Mouse (Mus musculus): ENCODE results near the gene Rtp1. TPM values are rescaled to one million over a fixed set of nuclear protein-coding genes. Genes with fewer than 3 reads are reported as not detected.
A peak's percentile ranks its signal among the peaks of the same experiment; 100 is the strongest.

Rtp1 gene
- polyA plus RNA-seq (2014; fragmentation: Nextera tagmentation; extraction: Ambion mirVana), result not detected in 2 replicates

GRCm38 (mm10) chr16:23428647-23429319, at the start of gene Rtp1:
TSS of gene Rtp1 (plus strand) at chr16:23429133.
- no peaks in the 10 kb centered on the region for H3K4me1 ChIP-seq (ENCODE audit: control insufficient read depth, insufficient read depth, low read length)
- no peaks in the 10 kb centered on the region for H3K27me3 ChIP-seq (ENCODE audit: control insufficient read depth, insufficient read depth, low read length)
- H3K4me3 ChIP-seq (replicated peaks; ENCODE audit: low read depth, low read length), result no peak within 1 kb of the TSS
- H3K36me3 ChIP-seq (ENCODE audit: control insufficient read depth, insufficient read depth, low read length), result no peaks in the 10 kb centered on the region
- no peak within 1 kb of the TSS for H3K4me2 ChIP-seq (ENCODE audit: low read length)
- ATAC-seq (ENCODE audit: low FRiP score, low TSS enrichment) (no peak), DNase-seq (no peak)
- no peak within 1 kb of the TSS for H3K9ac ChIP-seq (replicated peaks; ENCODE audit: low read length)
- H3K9me3 ChIP-seq (ENCODE audit: control insufficient read depth, low read length), result no peaks in the 10 kb centered on the region
- 83% methylated on average over 7 of the region's 7 CpGs for WGBS
- H3K27ac ChIP-seq (replicated peaks; ENCODE audit: low read depth, low read length), result no peak within 1 kb of the TSS

DNA sequence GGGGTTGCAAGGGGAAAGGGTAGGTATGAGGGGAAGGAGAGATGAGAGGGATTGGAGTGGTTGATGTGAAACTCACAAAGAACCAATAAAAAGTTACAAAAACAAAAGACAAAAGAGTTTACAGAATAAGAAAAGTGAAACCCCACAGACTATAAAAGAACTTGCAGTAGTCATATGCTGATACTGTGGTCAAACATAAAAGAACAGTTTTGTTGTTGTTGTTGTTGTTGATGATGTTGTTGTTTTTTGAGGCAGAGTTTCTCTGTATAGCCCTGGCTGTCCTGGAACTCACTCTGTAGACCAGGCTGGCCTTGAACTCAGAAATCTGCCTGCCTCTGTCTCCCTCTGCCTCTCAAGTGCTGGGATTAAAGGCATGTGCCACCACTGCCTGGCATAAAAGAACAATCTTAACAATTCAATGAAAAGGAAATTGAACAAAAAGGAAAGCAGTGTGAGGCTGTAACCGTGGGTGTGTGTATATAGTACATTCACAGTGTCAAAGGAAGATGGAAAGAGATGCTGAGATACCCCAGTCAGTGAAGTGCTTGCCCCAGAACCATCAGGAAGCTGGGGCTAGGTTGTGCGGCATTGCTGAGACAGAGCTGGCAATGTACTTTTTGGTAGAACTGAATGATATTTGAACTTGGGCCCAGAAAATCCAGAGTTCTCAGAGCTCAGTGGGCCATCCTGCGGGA, 49.2 kb upstream of the Rtp1 start:
- Histone ChIP-seq H3K4me1 (ENCODE audit: control insufficient read depth, insufficient read depth, low read length) (no peaks in the 10 kb centered on the region), H3K27ac (replicated peaks; ENCODE audit: low read depth, low read length) (no peak overlapping the region), H3K27me3 (ENCODE audit: control insufficient read depth, insufficient read depth, low read length) (no peaks in the 10 kb centered on the region), H3K4me2 (ENCODE audit: low read length) (no peak overlapping the region), H3K36me3 (ENCODE audit: control insufficient read depth, insufficient read depth, low read length) (no peaks in the 10 kb centered on the region), H3K4me3 (replicated peaks; ENCODE audit: low read depth, low read length) (no peak overlapping the region), H3K9ac (replicated peaks; ENCODE audit: low read length) (no peak overlapping the region), H3K9me3 (ENCODE audit: control insufficient read depth, low read length) (no peaks in the 10 kb centered on the region)
- WGBS, result 85% methylated on average over 3 of the region's 3 CpGs
- ATAC-seq (ENCODE audit: low FRiP score, low TSS enrichment), result no peak
- no peak for DNase-seq

- H3K36me3 ChIP-seq (ENCODE audit: control insufficient read depth, insufficient read depth, low read length), result no peaks in the 10 kb centered on the region
- no peaks in the 10 kb centered on the region for H3K4me1 ChIP-seq (ENCODE audit: control insufficient read depth, insufficient read depth, low read length)
- H3K27ac ChIP-seq (replicated peaks; ENCODE audit: low read depth, low read length), result no peak overlapping the region
- no peak for DNase-seq
- no peak overlapping the region for H3K9ac ChIP-seq (replicated peaks; ENCODE audit: low read length)
- no peak overlapping the region for H3K4me2 ChIP-seq (ENCODE audit: low read length)
- H3K4me3 ChIP-seq (replicated peaks; ENCODE audit: low read depth, low read length), result no peak overlapping the region
- H3K9me3 ChIP-seq (ENCODE audit: control insufficient read depth, low read length), result no peaks in the 10 kb centered on the region
- no peak for ATAC-seq (ENCODE audit: low FRiP score, low TSS enrichment)
- no peaks in the 10 kb centered on the region for H3K27me3 ChIP-seq (ENCODE audit: control insufficient read depth, insufficient read depth, low read length)
Measured at GRCm38 (mm10) chr16:23384304-23384703, 44.6 kb upstream of the Rtp1 start.

DNA sequence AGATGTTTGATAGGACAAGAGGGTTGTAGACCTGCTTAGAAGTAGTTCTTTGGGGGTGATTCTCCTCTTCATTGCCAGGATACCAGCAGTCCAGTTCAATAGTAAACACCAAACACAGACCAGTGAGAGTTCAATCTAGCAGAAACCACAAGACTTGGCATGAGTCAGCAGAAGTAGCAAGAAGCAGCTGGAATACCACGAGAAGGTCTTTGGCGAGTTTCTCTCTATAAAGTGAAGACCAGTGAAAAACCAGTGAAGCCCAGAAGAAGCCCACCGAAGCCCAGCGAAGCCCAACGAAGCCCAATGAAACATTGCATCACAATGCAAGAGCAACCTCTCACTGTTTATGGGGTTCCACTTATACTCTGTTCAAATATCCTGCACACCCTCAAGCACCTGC, 31.0 kb upstream of the Rtp1 start:
- Histone ChIP-seq H3K9me3 (ENCODE audit: control insufficient read depth, low read length) (no peaks in the 10 kb centered on the region), H3K4me1 (ENCODE audit: control insufficient read depth, insufficient read depth, low read length) (no peaks in the 10 kb centered on the region), H3K36me3 (ENCODE audit: control insufficient read depth, insufficient read depth, low read length) (no peaks in the 10 kb centered on the region), H3K27ac (replicated peaks; ENCODE audit: low read depth, low read length) (no peak overlapping the region), H3K27me3 (ENCODE audit: control insufficient read depth, insufficient read depth, low read length) (no peaks in the 10 kb centered on the region), H3K9ac (replicated peaks; ENCODE audit: low read length) (no peak overlapping the region), H3K4me2 (ENCODE audit: low read length) (no peak overlapping the region), H3K4me3 (replicated peaks; ENCODE audit: low read depth, low read length) (no peak overlapping the region)
- whole genome bisulfite sequencing, result 95% methylated on average over 5 of the region's 5 CpGs
- DNase-seq (no peak), ATAC-seq (ENCODE audit: low FRiP score, low TSS enrichment) (no peak)

DNA sequence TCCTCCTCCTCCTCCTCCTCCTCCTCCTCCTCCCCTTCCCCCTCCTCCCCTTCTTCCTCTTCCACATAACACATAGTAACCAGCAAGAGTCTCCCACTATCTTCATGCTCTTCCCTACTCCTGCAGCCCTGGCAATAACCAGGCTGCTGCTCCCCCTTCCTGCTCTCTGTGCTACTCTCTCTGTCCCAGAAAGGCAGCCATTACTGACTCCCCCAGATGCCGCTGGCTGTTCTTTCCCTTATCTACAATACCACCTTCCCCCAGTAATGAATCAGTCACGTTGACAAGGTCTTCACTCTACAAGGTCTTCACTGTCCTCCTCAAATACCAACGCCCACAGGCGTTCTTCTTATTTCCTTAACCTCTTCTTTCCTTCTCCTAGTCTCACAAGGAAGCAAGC, 27.5 kb upstream of the Rtp1 start:
- Histone ChIP-seq H3K4me2 (ENCODE audit: low read length) (no peak overlapping the region), H3K27me3 (ENCODE audit: control insufficient read depth, insufficient read depth, low read length) (no peaks in the 10 kb centered on the region), H3K27ac (replicated peaks; ENCODE audit: low read depth, low read length) (no peak overlapping the region), H3K9ac (replicated peaks; ENCODE audit: low read length) (no peak overlapping the region), H3K9me3 (ENCODE audit: control insufficient read depth, low read length) (no peaks in the 10 kb centered on the region), H3K4me3 (replicated peaks; ENCODE audit: low read depth, low read length) (no peak overlapping the region), H3K36me3 (ENCODE audit: control insufficient read depth, insufficient read depth, low read length) (no peaks in the 10 kb centered on the region), H3K4me1 (ENCODE audit: control insufficient read depth, insufficient read depth, low read length) (no peaks in the 10 kb centered on the region)
- WGBS, result 70% methylated on average over 4 of the region's 4 CpGs
- DNase-seq (no peak), ATAC-seq (ENCODE audit: low FRiP score, low TSS enrichment) (no peak)

- WGBS, result 57% methylated on average over 3 of the region's 3 CpGs
- ATAC-seq (ENCODE audit: low FRiP score, low TSS enrichment), result no peak
- no peaks in the 10 kb centered on the region for H3K36me3 ChIP-seq (ENCODE audit: control insufficient read depth, insufficient read depth, low read length)
Measured at GRCm38 (mm10) chr16:23401959-23402358, 27.0 kb upstream of the Rtp1 start.

DNA sequence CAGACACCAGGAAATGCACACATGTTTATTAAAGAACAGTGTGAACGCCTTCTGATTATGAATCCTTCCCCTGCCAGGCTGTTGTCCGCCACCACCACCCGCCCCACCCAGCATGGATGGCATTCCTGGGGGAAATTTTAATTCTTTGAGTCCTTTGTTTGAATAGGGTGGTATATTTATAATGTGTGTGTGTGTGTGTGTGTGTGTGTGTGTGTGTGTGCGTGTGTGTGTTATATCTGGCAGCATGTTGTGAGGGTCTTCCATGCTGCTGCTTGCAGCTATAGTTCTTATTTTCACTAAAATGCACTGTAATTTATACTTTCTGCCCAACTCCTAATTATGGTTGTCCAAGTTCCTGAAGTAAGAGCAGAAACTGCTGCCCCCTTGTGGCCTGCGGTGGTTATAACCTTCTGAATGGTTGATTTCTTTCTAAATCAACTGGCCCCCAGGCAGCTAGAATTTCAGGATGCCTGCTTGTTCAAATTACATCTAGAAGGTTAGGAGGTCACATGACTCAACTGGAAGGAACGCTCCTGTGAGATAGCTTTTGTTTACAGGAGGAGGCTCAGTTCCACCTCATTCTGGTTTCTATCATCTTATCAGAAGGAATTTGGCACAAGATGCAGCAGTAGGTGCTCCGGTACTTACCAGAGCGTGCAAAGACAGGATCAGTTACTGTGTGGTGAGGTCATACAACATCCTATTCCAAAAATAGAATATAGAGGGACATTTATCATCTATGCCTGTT, 25.8 kb upstream of the Rtp1 start:
- H3K27ac ChIP-seq (replicated peaks; ENCODE audit: low read depth, low read length), result no peak overlapping the region
- H3K36me3 ChIP-seq (ENCODE audit: control insufficient read depth, insufficient read depth, low read length), result no peaks in the 10 kb centered on the region
- H3K4me1 ChIP-seq (ENCODE audit: control insufficient read depth, insufficient read depth, low read length), result no peaks in the 10 kb centered on the region
- no peak overlapping the region for H3K9ac ChIP-seq (replicated peaks; ENCODE audit: low read length)
- ATAC-seq (ENCODE audit: low FRiP score, low TSS enrichment) (0 out of 2 replicates have a peak, but pooled peaks have one; percentile 19), DNase-seq (peak; percentile 88)
- H3K27me3 ChIP-seq (ENCODE audit: control insufficient read depth, insufficient read depth, low read length), result no peaks in the 10 kb centered on the region
- no peaks in the 10 kb centered on the region for H3K9me3 ChIP-seq (ENCODE audit: control insufficient read depth, low read length)
- no peak overlapping the region for H3K4me2 ChIP-seq (ENCODE audit: low read length)
- WGBS, result 51% methylated on average over 8 of the region's 8 CpGs
- H3K4me3 ChIP-seq (replicated peaks; ENCODE audit: low read depth, low read length), result no peak overlapping the region

More at GRCm38 (mm10) chr16:23401959-23402358, 27.0 kb upstream of the Rtp1 start:
- no peak for DNase-seq
- Histone ChIP-seq H3K4me3 (replicated peaks; ENCODE audit: low read depth, low read length) (no peak overlapping the region), H3K27ac (replicated peaks; ENCODE audit: low read depth, low read length) (no peak overlapping the region), H3K4me1 (ENCODE audit: control insufficient read depth, insufficient read depth, low read length) (no peaks in the 10 kb centered on the region), H3K9me3 (ENCODE audit: control insufficient read depth, low read length) (no peaks in the 10 kb centered on the region), H3K9ac (replicated peaks; ENCODE audit: low read length) (no peak overlapping the region), H3K4me2 (ENCODE audit: low read length) (no peak overlapping the region), H3K27me3 (ENCODE audit: control insufficient read depth, insufficient read depth, low read length) (no peaks in the 10 kb centered on the region)

DNA sequence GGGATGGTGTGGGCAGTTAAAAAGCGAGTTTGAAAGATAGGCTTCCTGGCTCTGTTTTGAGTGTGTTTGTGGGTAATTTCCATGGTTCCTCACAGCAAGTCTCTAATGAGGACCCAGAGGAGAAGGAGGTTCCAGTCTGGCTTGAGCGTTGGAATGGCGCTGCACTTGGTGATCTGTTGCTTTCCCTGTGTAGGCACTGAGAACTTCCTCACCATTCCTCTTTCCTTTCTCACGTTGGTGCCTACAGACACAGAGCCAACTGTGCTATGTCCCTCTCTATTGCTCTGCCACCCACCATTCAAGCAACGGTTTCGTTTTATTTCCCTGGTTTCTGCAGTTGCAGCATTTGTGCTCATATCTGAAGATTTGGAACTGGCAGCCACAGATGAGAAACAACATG, 16.0 kb upstream of the Rtp1 start:
- Histone ChIP-seq H3K9me3 (ENCODE audit: control insufficient read depth, low read length) (no peaks in the 10 kb centered on the region), H3K27ac (replicated peaks; ENCODE audit: low read depth, low read length) (no peak overlapping the region), H3K36me3 (ENCODE audit: control insufficient read depth, insufficient read depth, low read length) (no peaks in the 10 kb centered on the region), H3K4me2 (ENCODE audit: low read length) (no peak overlapping the region), H3K27me3 (ENCODE audit: control insufficient read depth, insufficient read depth, low read length) (no peaks in the 10 kb centered on the region), H3K4me3 (replicated peaks; ENCODE audit: low read depth, low read length) (no peak overlapping the region), H3K4me1 (ENCODE audit: control insufficient read depth, insufficient read depth, low read length) (0 out of 2 replicates have a peak, but pooled peaks cover 5% of the 10 kb centered on the region), H3K9ac (replicated peaks; ENCODE audit: low read length) (no peak overlapping the region)
- no peak for ATAC-seq (ENCODE audit: low FRiP score, low TSS enrichment)
- no peak for DNase-seq
- 86% methylated on average over 6 of the region's 6 CpGs for WGBS

Data from midbrain, embryonic 14.5 days (tissue).